Mouse (Mus musculus): ENCODE measurements around the gene Tmem267. TPM values are rescaled to one million over a fixed set of nuclear protein-coding genes. Genes with fewer than 3 reads are reported as not detected.
A peak's percentile ranks its signal among the peaks of the same experiment; 100 is the strongest.

The Tmem267 gene
- 11.5 and 18.2 TPM in 2 replicates for polyA plus RNA-seq (2012; rRNA removed)

GRCm38 (mm10) chr13:119487880-119488580, at the start of gene Tmem267, which contains the start of gene 3110070M22Rik:
Gene Tmem267 (plus strand): TSS chr13:119488039.
Gene 3110070M22Rik (minus strand): TSS chr13:119488383.
- H3K27ac ChIP-seq (ENCODE audit: insufficient read depth, low read length): peak within 1 kb of the TSS; percentile 87
- WGBS: 72% methylated on average over 87 of the region's 87 CpGs

GRCm38 (mm10) chr13:119442244-119442643, 45.6 kb upstream of the Tmem267 start:
- H3K27ac ChIP-seq (ENCODE audit: insufficient read depth, low read length): no peak overlapping the region
- no peak overlapping the region for H3K4me3 ChIP-seq (replicated peaks; ENCODE audit: insufficient read depth, low read depth, low read length)
- 94% methylated on average over 1 of the region's 1 CpGs for WGBS
- H3K4me1 ChIP-seq (ENCODE audit: control insufficient read depth, insufficient read depth, low read length): no peaks in the 10 kb centered on the region
- H3K27me3 ChIP-seq (ENCODE audit: control insufficient read depth, insufficient read depth, low read length): no peaks in the 10 kb centered on the region
- DNase-seq: no peak
- no peak for TF ChIP-seq CTCF (IDR thresholded peaks at IDR 0.05; ENCODE audit: borderline replicate concordance, insufficient read depth, low read depth, low read length)
- TF ChIP-seq POLR2A (IDR thresholded peaks at IDR 0.05; ENCODE audit: borderline replicate concordance, insufficient read depth, low read length): no peak

More at GRCm38 (mm10) chr13:119487880-119488580, at the start of gene Tmem267, which contains the start of gene 3110070M22Rik:
- peak within 1 kb of the TSS; percentile 95 for H3K4me3 ChIP-seq (replicated peaks; ENCODE audit: insufficient read depth, low read depth, low read length)
- TF ChIP-seq CTCF (IDR thresholded peaks at IDR 0.05; ENCODE audit: borderline replicate concordance, insufficient read depth, low read depth, low read length) (peak; percentile 15; the same call in 1 of the 2 replicates), POLR2A (IDR thresholded peaks at IDR 0.05; ENCODE audit: borderline replicate concordance, insufficient read depth, low read length) (peak; percentile 72)
- no peaks in the 10 kb centered on the region for H3K27me3 ChIP-seq (ENCODE audit: control insufficient read depth, insufficient read depth, low read length)
- peak; percentile 83 to 88 for DNase-seq
- no peaks in the 10 kb centered on the region for H3K4me1 ChIP-seq (ENCODE audit: control insufficient read depth, insufficient read depth, low read length)

GRCm38 (mm10) chr13:119453563-119453962, 34.3 kb upstream of the Tmem267 start:
- no peak for DNase-seq
- Histone ChIP-seq H3K4me1 (ENCODE audit: control insufficient read depth, insufficient read depth, low read length) (no peaks in the 10 kb centered on the region), H3K4me3 (replicated peaks; ENCODE audit: insufficient read depth, low read depth, low read length) (no peak overlapping the region), H3K27me3 (ENCODE audit: control insufficient read depth, insufficient read depth, low read length) (no peaks in the 10 kb centered on the region), H3K27ac (ENCODE audit: insufficient read depth, low read length) (no peak overlapping the region)
- TF ChIP-seq POLR2A (IDR thresholded peaks at IDR 0.05; ENCODE audit: borderline replicate concordance, insufficient read depth, low read length) (no peak), CTCF (IDR thresholded peaks at IDR 0.05; ENCODE audit: borderline replicate concordance, insufficient read depth, low read depth, low read length) (no peak)
- WGBS: 95% methylated on average over 4 of the region's 4 CpGs

GRCm38 (mm10) chr13:119455082-119455481, 32.8 kb upstream of the Tmem267 start:
- H3K4me3 ChIP-seq (replicated peaks; ENCODE audit: insufficient read depth, low read depth, low read length): no peak overlapping the region
- TF ChIP-seq CTCF (IDR thresholded peaks at IDR 0.05; ENCODE audit: borderline replicate concordance, insufficient read depth, low read depth, low read length) (no peak), POLR2A (IDR thresholded peaks at IDR 0.05; ENCODE audit: borderline replicate concordance, insufficient read depth, low read length) (no peak)

GRCm38 (mm10) chr13:119456342-119456741, 31.5 kb upstream of the Tmem267 start:
- no peak overlapping the region for H3K4me3 ChIP-seq (replicated peaks; ENCODE audit: insufficient read depth, low read depth, low read length)
- no peaks in the 10 kb centered on the region for H3K4me1 ChIP-seq (ENCODE audit: control insufficient read depth, insufficient read depth, low read length)
- H3K27ac ChIP-seq (ENCODE audit: insufficient read depth, low read length): no peak overlapping the region
- 87% methylated on average over 7 of the region's 7 CpGs for WGBS
- no peak for TF ChIP-seq POLR2A (IDR thresholded peaks at IDR 0.05; ENCODE audit: borderline replicate concordance, insufficient read depth, low read length)
- TF ChIP-seq CTCF (IDR thresholded peaks at IDR 0.05; ENCODE audit: borderline replicate concordance, insufficient read depth, low read depth, low read length): no peak
- no peaks in the 10 kb centered on the region for H3K27me3 ChIP-seq (ENCODE audit: control insufficient read depth, insufficient read depth, low read length)
- DNase-seq: no peak

More at GRCm38 (mm10) chr13:119455082-119455481, 32.8 kb upstream of the Tmem267 start:
- Histone ChIP-seq H3K27me3 (ENCODE audit: control insufficient read depth, insufficient read depth, low read length) (no peaks in the 10 kb centered on the region), H3K27ac (ENCODE audit: insufficient read depth, low read length) (no peak overlapping the region), H3K4me1 (ENCODE audit: control insufficient read depth, insufficient read depth, low read length) (no peaks in the 10 kb centered on the region)
- no peak for DNase-seq

GRCm38 (mm10) chr13:119461900-119462595, 25.8 kb upstream of the Tmem267 start:
- DNase-seq: no peak
- H3K27me3 ChIP-seq (ENCODE audit: control insufficient read depth, insufficient read depth, low read length): no peaks in the 10 kb centered on the region
- peaks cover 3% of the 10 kb centered on the region for H3K4me1 ChIP-seq (ENCODE audit: control insufficient read depth, insufficient read depth, low read length)
- H3K4me3 ChIP-seq (replicated peaks; ENCODE audit: insufficient read depth, low read depth, low read length): peak overlapping the region; percentile 94
- no peak for TF ChIP-seq POLR2A (IDR thresholded peaks at IDR 0.05; ENCODE audit: borderline replicate concordance, insufficient read depth, low read length)
- TF ChIP-seq CTCF (IDR thresholded peaks at IDR 0.05; ENCODE audit: borderline replicate concordance, insufficient read depth, low read depth, low read length): no peak
- WGBS: 4% methylated on average over 10 of the region's 10 CpGs
- peak overlapping the region; percentile 13; the same call in 1 of the 2 replicates for H3K27ac ChIP-seq (ENCODE audit: insufficient read depth, low read length)

GRCm38 (mm10) chr13:119462596-119463560, 25.0 kb upstream of the Tmem267 start, which contains the start of gene 4833420G17Rik:
Gene 4833420G17Rik (plus strand): TSS chr13:119462768.
- peak; percentile 85 to 91 for DNase-seq
- Histone ChIP-seq H3K27me3 (ENCODE audit: control insufficient read depth, insufficient read depth, low read length) (no peaks in the 10 kb centered on the region), H3K4me1 (ENCODE audit: control insufficient read depth, insufficient read depth, low read length) (peaks cover 3% of the 10 kb centered on the region), H3K4me3 (replicated peaks; ENCODE audit: insufficient read depth, low read depth, low read length) (peak within 1 kb of the TSS; percentile 94), H3K27ac (ENCODE audit: insufficient read depth, low read length) (peak within 1 kb of the TSS; percentile 13; the same call in 1 of the 2 replicates)
- 3% methylated on average over 57 of the region's 57 CpGs for WGBS
- TF ChIP-seq CTCF (IDR thresholded peaks at IDR 0.05; ENCODE audit: borderline replicate concordance, insufficient read depth, low read depth, low read length) (no peak), POLR2A (IDR thresholded peaks at IDR 0.05; ENCODE audit: borderline replicate concordance, insufficient read depth, low read length) (peak; percentile 91)

Data from cerebellum, adult 2 months (tissue).